Mouse (Mus musculus) adipose tissue, adult 10 weeks (tissue): Measurements from ENCODE around the gene Nenf. TPM values are rescaled to one million over a fixed set of nuclear protein-coding genes. Genes with fewer than 3 reads are reported as not detected.

Source experiments
- polyA plus RNA-seq: library from polyadenylated mRNA; stranded (reverse); fragments of 350-450 nt; fragmentation: Illumina TruSeq; extraction: RNeasy Lipid Tissue Mini Kit (QIAGEN cat#74804); gene quantifications from one replicate; pipeline ENCODE4 v1.2.3, GENCODE M21; 2014; ENCODE audit warnings: low read depth, low replicate concordance

Gene Nenf
- 94.6 TPM for polyA plus RNA-seq

DNA sequence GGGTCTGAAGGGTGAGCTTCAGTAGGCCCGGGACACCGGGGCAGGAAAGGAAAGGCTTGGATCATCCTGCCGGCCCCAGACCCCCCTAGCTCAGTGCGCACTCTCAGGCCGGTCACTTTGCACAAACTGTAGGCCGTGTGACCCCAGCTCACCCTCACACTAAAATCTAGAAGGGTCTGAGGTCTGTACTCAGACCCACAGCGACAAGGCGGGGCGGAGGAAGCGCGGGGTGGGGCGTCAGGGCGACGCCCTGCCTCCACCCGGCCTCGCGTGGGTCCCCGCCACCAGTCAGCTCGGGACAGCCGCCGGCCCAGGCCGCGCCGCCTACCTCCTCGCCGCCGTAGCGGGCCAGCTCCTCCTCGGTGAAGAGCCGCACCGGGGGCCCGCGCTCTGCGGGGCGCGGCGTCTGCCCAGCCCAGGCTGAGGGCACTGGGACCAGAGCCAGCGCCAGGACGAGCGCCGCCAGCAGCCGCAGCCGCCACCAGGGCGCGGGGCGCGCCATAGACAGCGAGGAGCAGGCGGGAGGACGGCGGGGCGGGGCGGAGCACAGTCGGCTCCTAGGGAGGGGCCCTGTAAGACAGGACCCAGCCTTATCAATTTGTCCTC is at the start of gene Nenf:
Nenf (minus strand) TSS at position 604 of the 606 bp plus-strand sequence.

DNA sequence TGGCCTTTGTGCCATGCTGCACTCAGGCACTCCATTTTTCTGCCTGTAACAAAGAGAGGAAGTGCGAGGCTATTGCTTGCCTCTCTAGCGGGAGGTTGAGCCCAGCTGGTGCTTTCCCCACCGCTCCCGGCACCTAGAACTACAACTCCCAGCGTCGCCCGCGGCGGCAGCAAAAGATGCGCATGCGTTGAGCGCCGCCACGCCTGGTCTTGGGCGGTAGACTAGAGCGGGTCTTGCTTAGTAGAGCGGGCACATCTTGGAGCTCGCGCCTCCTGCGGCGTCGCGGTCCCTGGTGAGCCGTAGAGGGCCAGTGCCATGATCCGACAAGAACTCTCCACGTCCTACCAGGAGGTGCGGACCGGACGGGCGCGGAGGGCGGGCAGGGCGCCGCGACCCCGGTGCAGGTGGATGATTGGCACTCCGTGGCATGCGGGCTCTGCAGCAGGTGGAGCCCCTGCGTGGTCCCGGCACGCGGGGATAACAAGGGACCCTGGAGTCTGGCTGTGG is 7.8 kb upstream of the Nenf start, which contains the start of gene Tmem206:
Tmem206 (plus strand) TSS at position 187 of the 507 bp plus-strand sequence.

Other genes with a start within 250 kb of the Nenf start
- gene Batf3, start 220.3 kb downstream of the Nenf start, polyA plus RNA-seq = 5.8 TPM
- gene Fam71a, start 153.4 kb downstream of the Nenf start, polyA plus RNA-seq = 1.2 TPM
- 6.7 TPM for gene Atf3, start 100.2 kb downstream of the Nenf start, polyA plus RNA-seq
- gene Tmem206, start 7.7 kb upstream of the Nenf start, polyA plus RNA-seq = 7.1 TPM
- gene Ppp2r5a, start 85.1 kb upstream of the Nenf start, polyA plus RNA-seq = 136 TPM